In the genomic region with DNA sequence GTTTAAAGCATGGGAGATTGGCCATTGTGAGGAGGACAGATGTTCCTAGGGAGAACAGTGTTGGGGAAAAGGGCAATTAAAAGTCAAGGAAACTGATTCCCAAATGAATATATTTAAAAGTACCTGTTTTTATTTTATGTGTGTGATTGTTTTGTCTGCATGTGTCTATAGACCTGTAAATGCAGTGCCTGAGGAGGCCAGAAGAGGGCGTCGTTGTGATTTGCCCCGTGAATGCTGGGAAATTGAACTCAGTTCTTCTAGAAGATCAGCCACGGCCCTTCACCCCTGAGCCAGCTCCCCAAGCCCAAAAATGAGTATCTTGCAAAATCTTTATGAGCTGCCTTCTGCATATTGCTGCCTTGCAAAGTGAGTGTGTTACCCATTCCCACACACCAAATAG, we compare ENCODE assay signal across 29 mouse cellular contexts. TPM values are rescaled to one million over a fixed set of nuclear protein-coding genes. Genes with fewer than 3 reads are reported as not detected.
DNase-seq lines count a peak whose midpoint lies in the region; ATAC-seq and TF ChIP-seq lines count a peak whose summit lies in the region.
"Had no signal": no experiment of that assay in that cellular context is flagged by ENCODE, and none has a peak within 500 bp of the region (broad histone marks: within the 10 kb centered on the region; RNA-seq: fewer than 3 reads in every experiment).

No protein-coding gene starts in this region.

- H3K9ac ChIP-seq in hindbrain, postnatal 0 days (replicated peaks; ENCODE audit: low read length): no peak overlapping the region
- H3K9ac ChIP-seq in hindbrain, embryonic 12.5 days: no peak overlapping the region
- H3K9ac ChIP-seq in midbrain, postnatal 0 days (replicated peaks; ENCODE audit: low read length, poor library complexity, severe bottlenecking): no peak overlapping the region
- H3K9ac ChIP-seq in midbrain, embryonic 15.5 days: no peak overlapping the region
- H3K9ac ChIP-seq: heart, embryonic 13.5 days; kidney, embryonic 15.5 days; liver, embryonic 14.5 days; neural tube, embryonic 13.5 days had no signal

- TF ChIP-seq CTCF in hindbrain, postnatal 0 days (IDR thresholded peaks at IDR 0.05; ENCODE audit: low read depth): no peak; the same call in 1 of the 2 replicates
- peak; percentile 34 for TF ChIP-seq CTCF in midbrain, postnatal 0 days (IDR thresholded peaks at IDR 0.05)
- no peak for TF ChIP-seq CTCF in kidney, adult 2 months (conservative IDR thresholded peaks at IDR 0.05; ENCODE audit: insufficient read depth, insufficient read length, low read depth, low read length)

- no peak overlapping the region for H3K4me3 ChIP-seq in hindbrain, postnatal 0 days (ENCODE audit: low read length)
- no peak overlapping the region for H3K4me3 ChIP-seq in hindbrain, embryonic 12.5 days
- no peak overlapping the region for H3K4me3 ChIP-seq in midbrain, postnatal 0 days (ENCODE audit: low read depth, low read length)
- no peak overlapping the region for H3K4me3 ChIP-seq in midbrain, embryonic 15.5 days
- H3K4me3 ChIP-seq in kidney, adult 2 months (ENCODE audit: insufficient read depth, low read depth, low read length): no peak overlapping the region
- H3K4me3 ChIP-seq: gastrocnemius, adult 2 months; heart, embryonic 13.5 days; kidney, embryonic 15.5 days; neural tube, embryonic 13.5 days had no signal

- H3K36me3 ChIP-seq in hindbrain, postnatal 0 days (ENCODE audit: insufficient read depth, low read length): no peaks in the 10 kb centered on the region
- H3K36me3 ChIP-seq in hindbrain, embryonic 12.5 days: no peaks in the 10 kb centered on the region
- no peaks in the 10 kb centered on the region for H3K36me3 ChIP-seq in midbrain, postnatal 0 days (ENCODE audit: insufficient read depth, low read length)
- H3K36me3 ChIP-seq in midbrain, embryonic 15.5 days (replicated peaks): no peaks in the 10 kb centered on the region
- no peaks in the 10 kb centered on the region for H3K36me3 ChIP-seq in kidney, adult 2 months (ENCODE audit: control insufficient read depth, insufficient read depth, low read length)
- H3K36me3 ChIP-seq: G1E; heart, embryonic 13.5 days; kidney, embryonic 15.5 days; neural tube, embryonic 13.5 days had no signal

- H3K4me1 ChIP-seq in hindbrain, postnatal 0 days (ENCODE audit: insufficient read depth, low read length): no peaks in the 10 kb centered on the region
- no peaks in the 10 kb centered on the region for H3K4me1 ChIP-seq in hindbrain, embryonic 12.5 days
- no peaks in the 10 kb centered on the region for H3K4me1 ChIP-seq in midbrain, postnatal 0 days (ENCODE audit: insufficient read depth, low read length)
- H3K4me1 ChIP-seq in midbrain, embryonic 15.5 days: no peaks in the 10 kb centered on the region
- no peaks in the 10 kb centered on the region for H3K4me1 ChIP-seq in kidney, adult 2 months (ENCODE audit: control insufficient read depth, insufficient read depth, low read length)
- H3K4me1 ChIP-seq: kidney, embryonic 15.5 days; neural tube, embryonic 13.5 days had no signal

- H3K27ac ChIP-seq in hindbrain, postnatal 0 days: 0 out of 2 replicates have a peak overlapping the region, but pooled peaks have one; percentile 15
- no peak overlapping the region for H3K27ac ChIP-seq in hindbrain, embryonic 12.5 days
- no peak overlapping the region for H3K27ac ChIP-seq in midbrain, postnatal 0 days (ENCODE audit: low read depth, low read length)
- H3K27ac ChIP-seq in midbrain, embryonic 15.5 days: no peak overlapping the region
- no peak overlapping the region for H3K27ac ChIP-seq in kidney, adult 2 months (ENCODE audit: insufficient read depth, low read depth, low read length)
- H3K27ac ChIP-seq: gastrocnemius, adult 2 months; heart, embryonic 13.5 days; kidney, embryonic 15.5 days; liver, embryonic 14.5 days; neural tube, embryonic 13.5 days had no signal

- no peak for ATAC-seq in hindbrain, postnatal 0 days
- no peak for ATAC-seq in hindbrain, embryonic 12.5 days (ENCODE audit: low FRiP score)
- no peak for ATAC-seq in midbrain, postnatal 0 days (ENCODE audit: low FRiP score)
- no peak for ATAC-seq in midbrain, embryonic 15.5 days (replicated peaks)
- ATAC-seq: forebrain, embryonic 14.5 days; Patski had no signal

- H3K9me3 ChIP-seq in hindbrain, postnatal 0 days (ENCODE audit: low read length): no peaks in the 10 kb centered on the region
- H3K9me3 ChIP-seq in hindbrain, embryonic 12.5 days (replicated peaks): peaks cover 5% of the 10 kb centered on the region; the same call in 1 of the 2 replicates
- no peaks in the 10 kb centered on the region for H3K9me3 ChIP-seq in midbrain, postnatal 0 days (ENCODE audit: low read length)
- H3K9me3 ChIP-seq in midbrain, embryonic 15.5 days: no peaks in the 10 kb centered on the region
- H3K9me3 ChIP-seq: kidney, embryonic 15.5 days had no signal

- H3K4me2 ChIP-seq in hindbrain, postnatal 0 days (ENCODE audit: low read depth, low read length): no peak overlapping the region
- H3K4me2 ChIP-seq in hindbrain, embryonic 12.5 days (replicated peaks): no peak overlapping the region
- H3K4me2 ChIP-seq in midbrain, postnatal 0 days (ENCODE audit: low read depth, low read length, poor library complexity, severe bottlenecking): no peak overlapping the region
- H3K4me2 ChIP-seq in midbrain, embryonic 15.5 days: no peak overlapping the region
- H3K4me2 ChIP-seq: heart, embryonic 13.5 days; kidney, embryonic 15.5 days; midbrain, embryonic 11.5 days; neural tube, embryonic 13.5 days had no signal

- no peaks in the 10 kb centered on the region for H3K27me3 ChIP-seq in hindbrain, postnatal 0 days (ENCODE audit: insufficient read depth, low read length)
- no peaks in the 10 kb centered on the region for H3K27me3 ChIP-seq in hindbrain, embryonic 12.5 days
- no peaks in the 10 kb centered on the region for H3K27me3 ChIP-seq in midbrain, postnatal 0 days (ENCODE audit: insufficient read depth, low read length)
- H3K27me3 ChIP-seq in midbrain, embryonic 15.5 days (replicated peaks): no peaks in the 10 kb centered on the region
- H3K27me3 ChIP-seq in kidney, adult 2 months (replicated peaks; ENCODE audit: control insufficient read depth, insufficient read depth, low read length): no peaks in the 10 kb centered on the region
- H3K27me3 ChIP-seq: heart, embryonic 13.5 days; kidney, embryonic 15.5 days; neural tube, embryonic 13.5 days; Patski had no signal

- no peak for TF ChIP-seq POLR2A in kidney, adult 2 months (IDR thresholded peaks at IDR 0.05; ENCODE audit: low read depth, low read length)

- no peak for DNase-seq in hindbrain, postnatal 0 days (ENCODE audit: low spot score)
- DNase-seq in midbrain, postnatal 0 days (ENCODE audit: low spot score): no peak
- peak; percentile 29 for DNase-seq in R1 (ENCODE audit: low read depth, low spot score)
- DNase-seq in kidney, adult 2 months: no peak
- DNase-seq in kidney, postnatal 36 days: no peak
- DNase-seq: adrenal gland, postnatal 25 days; B cell, adult 2 months; cerebellum, adult 8-10 months; cerebellum, postnatal 25 days; gastrocnemius, adult 2 months; gastrocnemius, postnatal 36 days; heart, adult 18-20 months; heart, postnatal 10 days; kidney, adult 11 months; kidney, postnatal 25 days; layer of hippocampus, postnatal 36 days; liver; lung, adult 2 months; thymus, postnatal 14 days had no signal

- 83% methylated on average over 4 of the region's 4 CpGs for WGBS in hindbrain, postnatal 0 days
- 70% methylated on average over 4 of the region's 4 CpGs for WGBS in hindbrain, embryonic 12.5 days
- WGBS in midbrain, postnatal 0 days: 86% methylated on average over 4 of the region's 4 CpGs
- WGBS in midbrain, embryonic 15.5 days: 82% methylated on average over 4 of the region's 4 CpGs
- WGBS in kidney, adult 2 months: 76% methylated on average over 4 of the region's 4 CpGs

RNA-seq across cellular contexts. Expression of a gene that starts 33.2 kb away (rescaled TPM):
- total RNA-seq in hindbrain, postnatal 0 days (2014; rRNA removed): 40.4 and 50.2 TPM in 2 replicates
- polyA plus RNA-seq in hindbrain, postnatal 0 days (2015; fragmentation: Nextera tagmentation; extraction: Ambion mirVana): 31.3 and 33.6 TPM in 2 replicates
- 48.9 and 49.7 TPM in 2 replicates for polyA plus RNA-seq in hindbrain, embryonic 12.5 days (2016; fragmentation: Nextera tagmentation; extraction: Ambion mirVana)
- 38.0 and 54.7 TPM in 2 replicates for total RNA-seq in midbrain, postnatal 0 days (2014; rRNA removed)
- polyA plus RNA-seq in midbrain, postnatal 0 days (2015; fragmentation: Nextera tagmentation; extraction: Ambion mirVana): 36.6 and 41.6 TPM in 2 replicates
- 45.6 and 46.4 TPM in 2 replicates for polyA plus RNA-seq in midbrain, embryonic 15.5 days (2015; fragmentation: Nextera tagmentation; extraction: Ambion mirVana)
- polyA plus RNA-seq in kidney, adult 2 months (2012; rRNA removed): 0.80 and 0.98 TPM in 2 replicates
- polyA plus RNA-seq: G1E had no signal

Comparison
In these comparisons a context has a peak if more than half of its experiments do, and no peak if none do; other contexts are left out.
1. RNA of a gene that starts 33.2 kb away (polyA plus RNA-seq): 48.9 to 49.7 TPM in hindbrain, embryonic 12.5 days, 45.6 to 46.4 TPM in midbrain, embryonic 15.5 days, 36.6 to 41.6 TPM in midbrain, postnatal 0 days and 31.3 to 33.6 TPM in hindbrain, postnatal 0 days; 0.80 to 0.98 TPM in kidney, adult 2 months; every median in the first group is over 10 times any median in the second.